In genomic region chr10:109651516-109651915, GRCm38 (mm10) we compare ENCODE assay signal across 15 mouse cellular contexts.
DNase-seq lines count a peak whose midpoint lies in the region; ATAC-seq and TF ChIP-seq lines count a peak whose summit lies in the region.
"Had no signal": no experiment of that assay in that cellular context is flagged by ENCODE, and none has a peak within 500 bp of the region (broad histone marks: within the 10 kb centered on the region; RNA-seq: fewer than 3 reads in every experiment).

No protein-coding gene starts in this region.

- ATAC-seq in forebrain, postnatal 0 days: no peak
- ATAC-seq in forebrain, embryonic 16.5 days: no peak
- no peak for ATAC-seq in lung, postnatal 0 days
- ATAC-seq in liver, embryonic 11.5 days (replicated peaks; ENCODE audit: low FRiP score): no peak
- ATAC-seq: intestine, postnatal 0 days had no signal

- 47% methylated on average over 7 of the region's 7 CpGs for WGBS in forebrain, postnatal 0 days
- 57% methylated on average over 7 of the region's 7 CpGs for WGBS in forebrain, embryonic 16.5 days
- 51% methylated on average over 7 of the region's 7 CpGs for WGBS in lung, postnatal 0 days
- 13% methylated on average over 7 of the region's 7 CpGs for WGBS in cerebellum, adult 2 months
- 68% methylated on average over 7 of the region's 7 CpGs for WGBS in liver, embryonic 11.5 days

- H3K9me3 ChIP-seq in forebrain, postnatal 0 days (ENCODE audit: low read length): no peaks in the 10 kb centered on the region
- no peaks in the 10 kb centered on the region for H3K9me3 ChIP-seq in forebrain, embryonic 16.5 days (ENCODE audit: control insufficient read depth, low read length)
- H3K9me3 ChIP-seq in lung, postnatal 0 days (ENCODE audit: low read length): no peaks in the 10 kb centered on the region
- no peaks in the 10 kb centered on the region for H3K9me3 ChIP-seq in liver, embryonic 11.5 days (ENCODE audit: control insufficient read depth, low read length)

- H3K36me3 ChIP-seq in forebrain, postnatal 0 days (ENCODE audit: insufficient read depth): no peaks in the 10 kb centered on the region
- no peaks in the 10 kb centered on the region for H3K36me3 ChIP-seq in forebrain, embryonic 16.5 days (ENCODE audit: control insufficient read depth, insufficient read depth)
- no peaks in the 10 kb centered on the region for H3K36me3 ChIP-seq in lung, postnatal 0 days (ENCODE audit: insufficient read depth, low read length)
- H3K36me3 ChIP-seq in liver, embryonic 11.5 days (ENCODE audit: control insufficient read depth, insufficient read depth, low read length): no peaks in the 10 kb centered on the region

- no peaks in the 10 kb centered on the region for H3K4me1 ChIP-seq in forebrain, postnatal 0 days (ENCODE audit: insufficient read depth)
- peaks cover 3% of the 10 kb centered on the region; the same call in 1 of the 2 replicates for H3K4me1 ChIP-seq in forebrain, embryonic 16.5 days (replicated peaks; ENCODE audit: control insufficient read depth, insufficient read depth, low read length)
- H3K4me1 ChIP-seq in lung, postnatal 0 days (ENCODE audit: insufficient read depth, low read depth, low read length): no peaks in the 10 kb centered on the region
- peaks cover 4% of the 10 kb centered on the region; the same call in 1 of the 2 replicates for H3K4me1 ChIP-seq in cerebellum, adult 2 months (ENCODE audit: control insufficient read depth, insufficient read depth, low read length)
- H3K4me1 ChIP-seq in liver, embryonic 11.5 days (replicated peaks; ENCODE audit: control insufficient read depth, insufficient read depth, low read length): no peaks in the 10 kb centered on the region

- no peak overlapping the region for H3K9ac ChIP-seq in forebrain, postnatal 0 days
- no peak overlapping the region for H3K9ac ChIP-seq in forebrain, embryonic 16.5 days (replicated peaks; ENCODE audit: low read depth, low read length)
- no peak overlapping the region for H3K9ac ChIP-seq in lung, postnatal 0 days (replicated peaks; ENCODE audit: low read depth)
- H3K9ac ChIP-seq in liver, embryonic 11.5 days (ENCODE audit: low read depth, low read length): no peak overlapping the region
- H3K9ac ChIP-seq: lung, embryonic 14.5 days had no signal

- no peak overlapping the region for H3K4me3 ChIP-seq in forebrain, postnatal 0 days (ENCODE audit: low read depth, low read length)
- H3K4me3 ChIP-seq in forebrain, embryonic 16.5 days (replicated peaks; ENCODE audit: low read length): no peak overlapping the region
- H3K4me3 ChIP-seq in lung, postnatal 0 days (ENCODE audit: low read depth, low read length): no peak overlapping the region
- no peak overlapping the region for H3K4me3 ChIP-seq in cerebellum, adult 2 months (replicated peaks; ENCODE audit: insufficient read depth, low read depth, low read length)
- H3K4me3 ChIP-seq in liver, embryonic 11.5 days (ENCODE audit: low read depth, low read length): no peak overlapping the region

- no peak overlapping the region for H3K27ac ChIP-seq in forebrain, postnatal 0 days (ENCODE audit: low read depth, low read length)
- H3K27ac ChIP-seq in forebrain, embryonic 16.5 days (ENCODE audit: low read length): no peak overlapping the region
- H3K27ac ChIP-seq in lung, postnatal 0 days (ENCODE audit: low read length): no peak overlapping the region
- no peak overlapping the region for H3K27ac ChIP-seq in cerebellum, adult 2 months (ENCODE audit: insufficient read depth, low read length)
- H3K27ac ChIP-seq in liver, embryonic 11.5 days (ENCODE audit: low read depth, low read length): no peak overlapping the region

- H3K4me2 ChIP-seq in forebrain, postnatal 0 days (ENCODE audit: low read depth): no peak overlapping the region
- H3K4me2 ChIP-seq in forebrain, embryonic 16.5 days (ENCODE audit: low read length): no peak overlapping the region
- H3K4me2 ChIP-seq in lung, postnatal 0 days (replicated peaks; ENCODE audit: low read depth, low read length): no peak overlapping the region
- no peak overlapping the region for H3K4me2 ChIP-seq in liver, embryonic 11.5 days
- H3K4me2 ChIP-seq: heart, embryonic 11.5 days; lung, embryonic 14.5 days had no signal

- no peak for TF ChIP-seq EP300 in lung, postnatal 0 days (IDR thresholded peaks at IDR 0.05)

- no peak for TF ChIP-seq POLR2A in cerebellum, adult 2 months (IDR thresholded peaks at IDR 0.05; ENCODE audit: borderline replicate concordance, insufficient read depth, low read length)

- H3K27me3 ChIP-seq in forebrain, postnatal 0 days (ENCODE audit: insufficient read depth, low read length): no peaks in the 10 kb centered on the region
- no peaks in the 10 kb centered on the region for H3K27me3 ChIP-seq in forebrain, embryonic 16.5 days (replicated peaks; ENCODE audit: control insufficient read depth, insufficient read depth, low read length)
- H3K27me3 ChIP-seq in lung, postnatal 0 days (replicated peaks; ENCODE audit: insufficient read depth, low read length): no peaks in the 10 kb centered on the region
- no peaks in the 10 kb centered on the region for H3K27me3 ChIP-seq in cerebellum, adult 2 months (ENCODE audit: control insufficient read depth, insufficient read depth, low read length)
- H3K27me3 ChIP-seq in liver, embryonic 11.5 days (replicated peaks; ENCODE audit: control insufficient read depth, insufficient read depth, low read length): no peaks in the 10 kb centered on the region

- no peak for TF ChIP-seq CTCF in forebrain, postnatal 0 days (IDR thresholded peaks at IDR 0.05; ENCODE audit: low read depth)
- no peak for TF ChIP-seq CTCF in lung, postnatal 0 days (IDR thresholded peaks at IDR 0.05)
- TF ChIP-seq CTCF in cerebellum, adult 2 months (IDR thresholded peaks at IDR 0.05; ENCODE audit: borderline replicate concordance, insufficient read depth, low read depth, low read length): no peak

- DNase-seq in forebrain, postnatal 0 days: peak; percentile 16
- DNase-seq in lung, postnatal 36 days: peak; percentile 0
- DNase-seq in lung, postnatal 0 days (ENCODE audit: low spot score): no peak
- peak; percentile 59 to 83 for DNase-seq in cerebellum, adult 2 months
- peak; percentile 6 for DNase-seq in ovary, postnatal 14 days (ENCODE audit: low spot score)
- no peak for DNase-seq in natural killer cell, adult 2 months (ENCODE audit: low spot score in 2 of 2)
- no peak for DNase-seq in liver, embryonic 11.5 days (ENCODE audit: low spot score)
- DNase-seq: adrenal gland, adult 2 months; heart, postnatal 4 days; kidney, postnatal 14 days; lung, embryonic 14.5 days; right cerebral cortex, postnatal 25 days had no signal

Comparison
In these comparisons a context has a peak if more than half of its experiments do, and no peak if none do; other contexts are left out.
1. DNase-seq: peak in forebrain, postnatal 0 days (single experiment), lung, postnatal 36 days (single experiment), cerebellum, adult 2 months (2 of 2) and ovary, postnatal 14 days (single experiment); none in lung, postnatal 0 days (single experiment), natural killer cell, adult 2 months (0 of 2) and liver, embryonic 11.5 days (single experiment).